Mouse (Mus musculus) forebrain, embryonic 16.5 days (tissue): ENCODE results near the gene 2210010C04Rik. TPM values are rescaled to one million over a fixed set of nuclear protein-coding genes. Genes with fewer than 3 reads are reported as not detected.

ENCODE experiments used
- ATAC-seq: fragments of 200-750 bp; cut with Nextera tagmentation; 2 replicates; pipeline ENCODE4 v1.8.0; 2017; ENCODE audit warnings: mild to moderate bottlenecking, moderate library complexity
- H3K27ac ChIP-seq: fragments of 300-500 bp; sonication (generic); 2 replicates; pipeline ENCODE4 v1.5.1; 2014; ENCODE audit warnings: low read length, control low read depth
- H3K27me3 ChIP-seq: fragments of 300-500 bp; sonication (generic); replicated peaks from 2 replicates; pipeline ENCODE4 v1.6.1; 2014; ENCODE audit warnings: low read length; ENCODE audit not compliant: control insufficient read depth, insufficient read depth
- H3K36me3 ChIP-seq: fragments of 300-500 bp; sonication (generic); 2 replicates; pipeline ENCODE4 v1.6.1; 2014; ENCODE audit not compliant: control insufficient read depth, insufficient read depth
- H3K4me1 ChIP-seq: fragments of 300-500 bp; sonication (generic); replicated peaks from 2 replicates; pipeline ENCODE4 v1.6.1; 2014; ENCODE audit warnings: low read length; ENCODE audit not compliant: control insufficient read depth, insufficient read depth
- H3K4me2 ChIP-seq: fragments of 300-500 bp; sonication (generic); 2 replicates; pipeline ENCODE4 v1.6.1; 2014; ENCODE audit warnings: mild to moderate bottlenecking, low read length, control low read depth
- H3K4me3 ChIP-seq: fragments of 300-500 bp; sonication (generic); replicated peaks from 2 replicates; pipeline ENCODE4 v1.5.1; 2014; ENCODE audit warnings: mild to moderate bottlenecking, low read length, control low read depth
- H3K9ac ChIP-seq: fragments of 300-500 bp; sonication (generic); replicated peaks from 2 replicates; pipeline ENCODE4 v1.6.1; 2014; ENCODE audit warnings: low read depth, low read length, control low read depth
- H3K9me3 ChIP-seq: fragments of 300-500 bp; sonication (generic); 2 replicates; pipeline ENCODE4 v1.6.1; 2016; ENCODE audit warnings: low read length; ENCODE audit not compliant: control insufficient read depth
- WGBS: fragments of 180-500 bp; shearing (Covaris S2); extraction: QIAGEN DNeasy Blood & Tissue Kit; methylation state at CpG from one replicate; pipeline ENCODE4 v1.1.7; 2014; 5-methylcytosine and 5-hydroxymethylcytosine counted together
- polyA plus RNA-seq: library from polyadenylated mRNA; unstranded; fragments of >200 nt; fragmentation: Nextera tagmentation; extraction: Ambion mirVana; gene quantifications from 2 replicates; pipeline ENCODE4 v1.2.1, GENCODE M21; 2015

The 2210010C04Rik gene
- polyA plus RNA-seq, 1 experiment from 2014 or later, result not detected

GRCm38 (mm10) chr6:41055581-41055980, 20.3 kb upstream of the 2210010C04Rik start:
- no peak for ATAC-seq
- no peaks in the 10 kb centered on the region for H3K9me3 ChIP-seq
- no peaks in the 10 kb centered on the region for H3K36me3 ChIP-seq
- no peaks in the 10 kb centered on the region for H3K27me3 ChIP-seq
- H3K9ac ChIP-seq, result no peak overlapping the region
- no peak overlapping the region for H3K4me2 ChIP-seq
- H3K4me1 ChIP-seq, result no peaks in the 10 kb centered on the region
- no peak overlapping the region for H3K27ac ChIP-seq
- 44% methylated on average over 2 of the region's 2 CpGs for WGBS
- H3K4me3 ChIP-seq, result no peak overlapping the region

- WGBS, result 76% methylated on average over 2 of the region's 2 CpGs
- Histone ChIP-seq H3K4me2 (no peak overlapping the region), H3K4me1 (no peaks in the 10 kb centered on the region), H3K27ac (no peak overlapping the region), H3K9me3 (no peaks in the 10 kb centered on the region), H3K36me3 (no peaks in the 10 kb centered on the region), H3K9ac (no peak overlapping the region), H3K4me3 (no peak overlapping the region), H3K27me3 (no peaks in the 10 kb centered on the region)
- no peak for ATAC-seq
These were observed 19.1 kb upstream of the 2210010C04Rik start for GRCm38 (mm10) chr6:41054379-41054778.

GRCm38 (mm10) chr6:41051824-41052223, 16.5 kb upstream of the 2210010C04Rik start:
- no peak for ATAC-seq
- Histone ChIP-seq H3K36me3 (no peaks in the 10 kb centered on the region), H3K4me2 (no peak overlapping the region), H3K9me3 (no peaks in the 10 kb centered on the region), H3K4me1 (no peaks in the 10 kb centered on the region), H3K9ac (no peak overlapping the region), H3K27me3 (no peaks in the 10 kb centered on the region), H3K4me3 (no peak overlapping the region), H3K27ac (no peak overlapping the region)
- WGBS, result 83% methylated on average over 4 of the region's 4 CpGs

GRCm38 (mm10) chr6:41048602-41049001, 13.3 kb upstream of the 2210010C04Rik start:
- no peak overlapping the region for H3K4me3 ChIP-seq
- H3K4me2 ChIP-seq, result no peak overlapping the region
- no peak overlapping the region for H3K27ac ChIP-seq
- H3K36me3 ChIP-seq, result no peaks in the 10 kb centered on the region
- no peak overlapping the region for H3K9ac ChIP-seq
- no peaks in the 10 kb centered on the region for H3K9me3 ChIP-seq
- ATAC-seq, result no peak
- H3K27me3 ChIP-seq, result no peaks in the 10 kb centered on the region
- H3K4me1 ChIP-seq, result no peaks in the 10 kb centered on the region
- WGBS, result 74% methylated on average over 1 of the region's 1 CpGs

- Histone ChIP-seq H3K4me3 (no peak overlapping the region), H3K27ac (no peak overlapping the region), H3K4me2 (no peak overlapping the region), H3K4me1 (no peaks in the 10 kb centered on the region), H3K9me3 (no peaks in the 10 kb centered on the region), H3K9ac (no peak overlapping the region), H3K27me3 (no peaks in the 10 kb centered on the region), H3K36me3 (no peaks in the 10 kb centered on the region)
- ATAC-seq, result no peak
- 72% methylated on average over 1 of the region's 1 CpGs for WGBS
These were observed 12.7 kb upstream of the 2210010C04Rik start for GRCm38 (mm10) chr6:41047961-41048360.

GRCm38 (mm10) chr6:41047202-41047601, 11.9 kb upstream of the 2210010C04Rik start:
- H3K4me1 ChIP-seq, result no peaks in the 10 kb centered on the region
- no peak overlapping the region for H3K27ac ChIP-seq
- no peak overlapping the region for H3K4me2 ChIP-seq
- H3K27me3 ChIP-seq, result no peaks in the 10 kb centered on the region
- no peak overlapping the region for H3K9ac ChIP-seq
- 91% methylated on average over 1 of the region's 1 CpGs for WGBS
- no peaks in the 10 kb centered on the region for H3K9me3 ChIP-seq
- H3K4me3 ChIP-seq, result no peak overlapping the region
- no peaks in the 10 kb centered on the region for H3K36me3 ChIP-seq
- ATAC-seq, result no peak

GRCm38 (mm10) chr6:41046553-41046952, 11.2 kb upstream of the 2210010C04Rik start:
- H3K9ac ChIP-seq, result no peak overlapping the region
- ATAC-seq, result no peak
- H3K9me3 ChIP-seq, result no peaks in the 10 kb centered on the region
- H3K36me3 ChIP-seq, result no peaks in the 10 kb centered on the region
- H3K4me1 ChIP-seq, result no peaks in the 10 kb centered on the region
- 68% methylated on average over 2 of the region's 2 CpGs for WGBS
- no peak overlapping the region for H3K4me3 ChIP-seq
- H3K27ac ChIP-seq, result no peak overlapping the region
- no peaks in the 10 kb centered on the region for H3K27me3 ChIP-seq
- H3K4me2 ChIP-seq, result no peak overlapping the region

- Histone ChIP-seq H3K4me3 (no peak overlapping the region), H3K9ac (no peak overlapping the region), H3K9me3 (no peaks in the 10 kb centered on the region), H3K27ac (no peak overlapping the region), H3K27me3 (no peaks in the 10 kb centered on the region), H3K36me3 (no peaks in the 10 kb centered on the region), H3K4me2 (no peak overlapping the region), H3K4me1 (no peaks in the 10 kb centered on the region)
- no peak for ATAC-seq
- WGBS, result 93% methylated on average over 1 of the region's 1 CpGs
These were observed 9.4 kb upstream of the 2210010C04Rik start for GRCm38 (mm10) chr6:41044753-41045152.

GRCm38 (mm10) chr6:41044314-41044713, 9.0 kb upstream of the 2210010C04Rik start:
- Histone ChIP-seq H3K4me2 (no peak overlapping the region), H3K9ac (no peak overlapping the region), H3K4me3 (no peak overlapping the region), H3K36me3 (no peaks in the 10 kb centered on the region), H3K4me1 (no peaks in the 10 kb centered on the region), H3K27me3 (no peaks in the 10 kb centered on the region), H3K27ac (no peak overlapping the region), H3K9me3 (no peaks in the 10 kb centered on the region)
- no peak for ATAC-seq
- 80% methylated on average over 1 of the region's 1 CpGs for WGBS

GRCm38 (mm10) chr6:41032802-41033201, 2.5 kb downstream of the 2210010C04Rik start:
- no peaks in the 10 kb centered on the region for H3K36me3 ChIP-seq
- H3K9ac ChIP-seq, result no peak overlapping the region
- 87% methylated on average over 6 of the region's 6 CpGs for WGBS
- H3K27me3 ChIP-seq, result no peaks in the 10 kb centered on the region
- H3K27ac ChIP-seq, result no peak overlapping the region
- no peak overlapping the region for H3K4me3 ChIP-seq
- no peak for ATAC-seq
- no peaks in the 10 kb centered on the region for H3K4me1 ChIP-seq
- H3K4me2 ChIP-seq, result no peak overlapping the region
- no peaks in the 10 kb centered on the region for H3K9me3 ChIP-seq
